Mouse (Mus musculus): ENCODE data around the gene Cmip. TPM values are rescaled to one million over a fixed set of nuclear protein-coding genes. Genes with fewer than 3 reads are reported as not detected.

Gene Cmip
- polyA plus RNA-seq, 1 experiment from 2014 or later, result 39.0 TPM

DNA sequence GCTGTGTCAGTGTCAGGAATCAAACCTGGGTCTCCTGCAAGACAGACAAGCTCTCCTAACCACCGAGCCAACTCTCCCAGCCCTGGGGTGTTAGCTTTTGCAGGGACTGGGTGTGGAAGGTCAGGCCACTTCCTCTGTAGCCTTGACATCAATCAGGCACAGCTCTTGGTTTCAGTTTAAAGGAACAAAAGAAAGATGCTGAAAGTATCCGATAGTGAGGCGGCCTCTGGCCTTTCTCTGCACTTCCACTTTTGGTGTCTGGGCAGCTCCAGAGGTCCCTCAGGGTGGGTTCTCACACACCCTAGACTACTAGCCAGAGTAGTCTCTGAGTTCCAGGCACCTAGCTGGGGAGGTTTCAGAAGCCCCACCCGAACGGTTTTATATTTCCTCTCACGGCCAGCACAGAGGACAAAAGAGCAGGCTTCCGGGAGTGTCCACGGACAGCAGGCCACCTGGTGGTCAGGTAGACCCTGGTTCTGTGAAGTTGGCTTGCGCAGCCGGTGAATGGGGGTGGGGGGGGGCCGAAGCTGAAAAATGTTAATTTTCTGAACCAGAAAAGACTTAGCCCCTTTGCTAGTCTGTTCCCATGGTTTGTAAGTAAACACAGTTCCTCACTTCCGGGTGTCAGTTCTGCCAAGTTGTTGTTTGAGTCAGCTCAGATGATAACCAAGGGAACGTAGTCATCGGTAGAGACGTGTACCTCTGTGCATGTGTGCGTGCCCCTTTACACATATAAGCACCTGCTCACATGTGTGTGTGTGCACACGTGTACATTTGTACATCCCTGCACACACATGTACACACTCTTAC is 25.5 kb downstream of the Cmip start:
- Histone ChIP-seq H3K36me3 (ENCODE audit: poor library complexity, severe bottlenecking) (peaks cover 18% of the 10 kb centered on the region), H3K4me1 (peaks cover 62% of the 10 kb centered on the region), H3K4me3 (no peak overlapping the region), H3K9ac (no peak overlapping the region), H3K27ac (0 out of 2 replicates have a peak overlapping the region, but pooled peaks have one; percentile 10), H3K9me3 (replicated peaks) (0 out of 2 replicates have a peak, but pooled peaks cover 6% of the 10 kb centered on the region), H3K4me2 (no peak overlapping the region), H3K27me3 (no peaks in the 10 kb centered on the region)
- WGBS, result 73% methylated on average over 17 of the region's 17 CpGs
- ATAC-seq, result no peak

- 89% methylated on average over 9 of the region's 9 CpGs for WGBS
- Histone ChIP-seq H3K36me3 (ENCODE audit: poor library complexity, severe bottlenecking) (peaks cover 18% of the 10 kb centered on the region), H3K4me2 (no peak overlapping the region), H3K27me3 (no peaks in the 10 kb centered on the region), H3K4me1 (peaks cover 45% of the 10 kb centered on the region), H3K9ac (no peak overlapping the region), H3K4me3 (no peak overlapping the region), H3K27ac (no peak overlapping the region), H3K9me3 (replicated peaks) (0 out of 2 replicates have a peak, but pooled peaks cover 6% of the 10 kb centered on the region)
- ATAC-seq, result no peak
Measured at GRCm38 (mm10) chr8:117284768-117285484, 28.1 kb downstream of the Cmip start.

- Histone ChIP-seq H3K9ac (no peak overlapping the region), H3K27ac (no peak overlapping the region), H3K36me3 (ENCODE audit: poor library complexity, severe bottlenecking) (peaks cover 18% of the 10 kb centered on the region), H3K4me1 (peaks cover 56% of the 10 kb centered on the region), H3K27me3 (no peaks in the 10 kb centered on the region), H3K4me2 (no peak overlapping the region), H3K4me3 (no peak overlapping the region), H3K9me3 (replicated peaks) (0 out of 2 replicates have a peak, but pooled peaks cover 6% of the 10 kb centered on the region)
- 89% methylated on average over 8 of the region's 8 CpGs for WGBS
- ATAC-seq, result no peak
Measured at GRCm38 (mm10) chr8:117287966-117288365, 31.1 kb downstream of the Cmip start.

GRCm38 (mm10) chr8:117289016-117289415 is 32.2 kb downstream of the Cmip start:
- H3K36me3 ChIP-seq (ENCODE audit: poor library complexity, severe bottlenecking), result peaks cover 18% of the 10 kb centered on the region
- H3K9me3 ChIP-seq (replicated peaks), result 0 out of 2 replicates have a peak, but pooled peaks cover 6% of the 10 kb centered on the region
- H3K27ac ChIP-seq, result no peak overlapping the region
- no peak for ATAC-seq
- peaks cover 56% of the 10 kb centered on the region for H3K4me1 ChIP-seq
- WGBS, result 79% methylated on average over 9 of the region's 9 CpGs
- H3K27me3 ChIP-seq, result no peaks in the 10 kb centered on the region
- no peak overlapping the region for H3K4me3 ChIP-seq
- H3K9ac ChIP-seq, result no peak overlapping the region
- no peak overlapping the region for H3K4me2 ChIP-seq

DNA sequence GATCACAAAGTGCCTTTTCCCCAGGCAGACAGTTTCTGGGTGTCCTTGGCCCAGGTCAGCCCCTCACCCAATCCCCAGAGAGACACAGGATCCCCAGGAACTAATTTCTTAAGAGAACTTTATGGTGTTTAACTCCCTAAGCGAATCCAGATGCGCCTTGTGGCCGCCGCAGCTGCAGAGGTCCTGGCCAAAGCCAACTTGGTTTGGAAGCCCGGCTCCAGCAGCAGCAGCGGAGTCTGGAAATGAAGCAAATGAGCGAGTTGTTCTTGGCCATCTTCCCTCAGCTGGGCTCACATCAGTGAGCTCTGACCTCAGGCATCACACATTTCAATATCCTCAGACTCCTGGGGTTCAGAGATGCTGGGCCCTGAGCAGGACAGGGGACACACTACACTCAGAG is 33.6 kb downstream of the Cmip start:
- Histone ChIP-seq H3K9ac (no peak overlapping the region), H3K36me3 (ENCODE audit: poor library complexity, severe bottlenecking) (peaks cover 10% of the 10 kb centered on the region), H3K4me3 (no peak overlapping the region), H3K27me3 (no peaks in the 10 kb centered on the region), H3K4me1 (peaks cover 56% of the 10 kb centered on the region), H3K4me2 (no peak overlapping the region), H3K9me3 (replicated peaks) (0 out of 2 replicates have a peak, but pooled peaks cover 6% of the 10 kb centered on the region), H3K27ac (no peak overlapping the region)
- 81% methylated on average over 7 of the region's 7 CpGs for WGBS
- ATAC-seq, result no peak

GRCm38 (mm10) chr8:117292262-117292661 is 35.4 kb downstream of the Cmip start:
- 0 out of 2 replicates have a peak, but pooled peaks have one; percentile 33 for ATAC-seq
- 33% methylated on average over 8 of the region's 8 CpGs for WGBS
- no peak overlapping the region for H3K4me2 ChIP-seq
- no peak overlapping the region for H3K27ac ChIP-seq
- H3K4me1 ChIP-seq, result peaks cover 56% of the 10 kb centered on the region
- H3K36me3 ChIP-seq (ENCODE audit: poor library complexity, severe bottlenecking), result 0 out of 2 replicates have a peak, but pooled peaks cover 3% of the 10 kb centered on the region
- no peak overlapping the region for H3K4me3 ChIP-seq
- no peaks in the 10 kb centered on the region for H3K27me3 ChIP-seq
- H3K9me3 ChIP-seq (replicated peaks), result no peaks in the 10 kb centered on the region
- no peak overlapping the region for H3K9ac ChIP-seq

- H3K4me2 ChIP-seq, result no peak overlapping the region
- H3K9ac ChIP-seq, result no peak overlapping the region
- peaks cover 74% of the 10 kb centered on the region for H3K4me1 ChIP-seq
- no peak overlapping the region for H3K4me3 ChIP-seq
- no peaks in the 10 kb centered on the region for H3K9me3 ChIP-seq (replicated peaks)
- 0 out of 2 replicates have a peak, but pooled peaks cover 3% of the 10 kb centered on the region for H3K36me3 ChIP-seq (ENCODE audit: poor library complexity, severe bottlenecking)
- no peak overlapping the region for H3K27ac ChIP-seq
- no peaks in the 10 kb centered on the region for H3K27me3 ChIP-seq
- ATAC-seq, result no peak
- WGBS, result 80% methylated on average over 10 of the region's 10 CpGs
Measured at GRCm38 (mm10) chr8:117294812-117295211, 37.9 kb downstream of the Cmip start.

DNA sequence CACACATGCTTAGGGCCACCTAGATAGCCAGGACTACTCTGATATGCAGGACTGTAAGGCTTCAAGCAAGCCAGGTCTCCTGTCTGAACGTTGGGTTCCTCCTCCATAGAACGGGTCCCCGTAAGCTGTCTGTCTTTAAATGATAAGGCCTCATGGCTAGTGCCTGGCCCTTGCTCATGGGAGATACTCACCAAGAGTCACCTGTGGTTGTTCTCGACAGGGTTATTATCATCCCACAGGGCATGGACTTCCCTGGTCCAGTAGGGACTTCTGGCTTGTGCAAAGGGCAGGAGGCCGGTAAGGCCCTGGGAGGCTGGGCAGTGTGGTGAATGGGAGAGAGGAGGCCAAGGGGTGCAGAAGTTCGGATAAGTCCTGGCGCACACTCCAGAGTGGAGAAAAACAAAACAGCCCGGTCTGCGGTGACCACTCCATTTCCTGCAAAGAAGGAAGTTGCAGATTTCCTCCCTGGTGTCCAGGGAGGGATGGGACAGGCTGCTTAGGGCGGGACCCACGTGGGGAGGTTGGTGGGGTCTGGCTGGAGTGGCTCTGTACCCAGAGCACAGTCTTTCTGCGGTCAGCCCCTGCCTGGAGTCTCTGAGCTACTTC is 41.2 kb downstream of the Cmip start:
- H3K4me1 ChIP-seq, result peaks cover 57% of the 10 kb centered on the region
- H3K27ac ChIP-seq, result no peak overlapping the region
- H3K9me3 ChIP-seq (replicated peaks), result no peaks in the 10 kb centered on the region
- no peak overlapping the region for H3K9ac ChIP-seq
- ATAC-seq, result no peak
- 0 out of 2 replicates have a peak, but pooled peaks cover 3% of the 10 kb centered on the region for H3K36me3 ChIP-seq (ENCODE audit: poor library complexity, severe bottlenecking)
- no peak overlapping the region for H3K4me3 ChIP-seq
- 92% methylated on average over 12 of the region's 12 CpGs for WGBS
- H3K27me3 ChIP-seq, result no peaks in the 10 kb centered on the region
- H3K4me2 ChIP-seq, result no peak overlapping the region

DNA sequence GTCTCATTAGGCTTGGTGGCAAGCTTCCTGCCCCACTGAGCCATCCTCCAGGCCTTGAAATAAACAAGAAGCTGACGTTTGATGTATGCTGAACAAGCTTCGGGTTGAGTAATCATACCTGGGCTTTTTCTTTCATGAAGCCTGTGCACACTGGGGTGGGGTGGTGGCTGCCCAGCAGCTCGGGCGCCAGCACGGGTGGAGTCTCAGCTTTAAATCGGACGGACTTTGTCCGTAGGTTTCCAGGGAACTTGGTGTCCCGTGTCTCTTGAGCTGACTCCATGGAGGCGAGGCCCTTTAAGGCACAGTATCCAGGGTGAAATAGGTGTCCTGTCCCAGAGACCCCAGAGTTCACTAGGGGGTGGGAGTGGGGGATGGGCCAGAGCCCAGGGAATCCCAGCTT is 42.3 kb downstream of the Cmip start:
- 85% methylated on average over 10 of the region's 10 CpGs for WGBS
- no peak overlapping the region for H3K4me2 ChIP-seq
- ATAC-seq, result no peak
- no peaks in the 10 kb centered on the region for H3K9me3 ChIP-seq (replicated peaks)
- 0 out of 2 replicates have a peak, but pooled peaks cover 3% of the 10 kb centered on the region for H3K36me3 ChIP-seq (ENCODE audit: poor library complexity, severe bottlenecking)
- H3K4me1 ChIP-seq, result peaks cover 57% of the 10 kb centered on the region
- H3K27me3 ChIP-seq, result no peaks in the 10 kb centered on the region
- no peak overlapping the region for H3K27ac ChIP-seq
- no peak overlapping the region for H3K4me3 ChIP-seq
- no peak overlapping the region for H3K9ac ChIP-seq

DNA sequence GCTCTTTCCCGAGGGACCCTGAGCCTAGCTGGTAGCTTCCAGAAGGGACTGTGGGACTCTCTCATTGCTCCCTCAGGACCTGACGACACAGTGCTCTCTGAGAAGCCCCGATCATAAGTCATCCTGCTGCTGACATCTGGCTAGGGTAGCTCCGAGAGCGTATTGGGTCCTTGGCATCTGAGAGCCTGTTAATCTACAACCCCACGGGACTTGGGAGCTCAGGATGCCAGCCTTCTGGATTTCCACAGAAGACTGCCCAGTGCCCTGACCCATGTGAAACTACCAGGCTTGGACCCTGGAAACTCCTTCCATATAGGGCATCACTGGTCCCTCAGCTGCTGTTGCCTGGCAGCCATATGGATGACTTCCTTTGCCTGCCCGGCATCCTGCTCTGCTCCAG is 43.3 kb downstream of the Cmip start:
- Histone ChIP-seq H3K36me3 (ENCODE audit: poor library complexity, severe bottlenecking) (0 out of 2 replicates have a peak, but pooled peaks cover 3% of the 10 kb centered on the region), H3K9me3 (replicated peaks) (no peaks in the 10 kb centered on the region), H3K27me3 (no peaks in the 10 kb centered on the region), H3K9ac (no peak overlapping the region), H3K27ac (peak overlapping the region; percentile 44; the same call in 1 of the 2 replicates), H3K4me1 (peaks cover 50% of the 10 kb centered on the region), H3K4me3 (no peak overlapping the region), H3K4me2 (no peak overlapping the region)
- no peak for ATAC-seq
- 81% methylated on average over 7 of the region's 7 CpGs for WGBS

DNA sequence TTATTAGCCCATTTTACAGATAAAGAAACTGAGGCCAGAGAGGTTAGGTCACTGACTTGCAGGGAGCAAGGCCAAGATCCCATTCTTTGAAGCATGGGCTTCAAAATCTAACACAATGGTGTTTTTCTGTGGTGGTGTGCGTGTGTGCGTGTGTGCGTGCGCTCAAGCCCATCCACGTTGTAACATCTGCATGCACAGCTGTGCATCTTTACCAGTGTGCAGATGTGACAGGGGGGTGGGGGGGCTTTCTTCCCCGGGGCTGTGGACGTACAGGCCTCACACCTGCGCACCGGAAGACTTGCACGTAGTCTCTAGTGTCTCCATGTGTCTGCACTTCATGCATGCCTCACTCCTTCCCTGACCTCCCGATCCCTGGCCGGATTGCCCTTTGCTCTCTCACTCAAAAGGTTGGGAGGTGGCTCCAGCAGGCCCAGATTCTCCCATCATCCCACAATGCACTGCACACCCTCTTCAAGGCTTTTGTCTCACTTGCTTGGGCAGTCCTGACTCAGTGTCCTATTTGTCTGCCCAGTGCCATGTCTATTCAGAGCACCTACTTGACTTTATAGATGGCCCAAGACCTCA is 44.7 kb downstream of the Cmip start:
- Histone ChIP-seq H3K27me3 (no peaks in the 10 kb centered on the region), H3K36me3 (ENCODE audit: poor library complexity, severe bottlenecking) (no peaks in the 10 kb centered on the region), H3K4me1 (peaks cover 53% of the 10 kb centered on the region), H3K4me3 (no peak overlapping the region), H3K9me3 (replicated peaks) (no peaks in the 10 kb centered on the region), H3K27ac (no peak overlapping the region), H3K4me2 (no peak overlapping the region), H3K9ac (no peak overlapping the region)
- ATAC-seq, result no peak
- WGBS, result 90% methylated on average over 12 of the region's 12 CpGs

Data from forebrain, embryonic 13.5 days (tissue).